Mouse (Mus musculus) liver, embryonic 15.5 days (tissue): ENCODE measurements around the gene Nt5c2. TPM values are rescaled to one million over a fixed set of nuclear protein-coding genes. Genes with fewer than 3 reads are reported as not detected.

Experiments used
- ATAC-seq: fragments of 200-750 bp; cut with Nextera tagmentation; 2 replicates; pipeline ENCODE4 v1.8.0; 2017; ENCODE audit warnings: moderate number of reproducible peaks, mild to moderate bottlenecking, moderate library complexity; ENCODE audit not compliant: insufficient read depth
- H3K27ac ChIP-seq: fragments of 300-500 bp; sonication (generic); replicated peaks from 2 replicates; pipeline ENCODE4 v1.5.1; 2015; ENCODE audit warnings: mild to moderate bottlenecking, inconsistent platforms
- H3K27me3 ChIP-seq: fragments of 300-500 bp; sonication (generic); 2 replicates; pipeline ENCODE4 v1.6.1; 2015; ENCODE audit warnings: mild to moderate bottlenecking, inconsistent platforms
- H3K36me3 ChIP-seq: fragments of 300-500 bp; sonication (generic); replicated peaks from 2 replicates; pipeline ENCODE4 v1.6.1; 2015; ENCODE audit warnings: moderate library complexity, mild to moderate bottlenecking, inconsistent platforms
- H3K4me1 ChIP-seq: fragments of 300-500 bp; sonication (generic); replicated peaks from 2 replicates; pipeline ENCODE4 v1.6.1; 2015; ENCODE audit warnings: inconsistent platforms
- H3K4me2 ChIP-seq: fragments of 300-500 bp; sonication (generic); 2 replicates; pipeline ENCODE4 v1.6.1; 2015; ENCODE audit warnings: moderate library complexity, mild to moderate bottlenecking, inconsistent platforms
- H3K4me3 ChIP-seq: fragments of 300-500 bp; sonication (generic); replicated peaks from 2 replicates; pipeline ENCODE4 v1.5.1; 2015; ENCODE audit warnings: mild to moderate bottlenecking, inconsistent platforms
- H3K9ac ChIP-seq: fragments of 300-500 bp; sonication (generic); 2 replicates; pipeline ENCODE4 v1.6.1; 2015; ENCODE audit warnings: moderate library complexity, mild to moderate bottlenecking, inconsistent platforms
- H3K9me3 ChIP-seq: fragments of 300-500 bp; sonication (generic); replicated peaks from 2 replicates; pipeline ENCODE4 v1.6.1; 2016; ENCODE audit warnings: inconsistent platforms
- WGBS: fragments of 180-500 bp; shearing (Covaris S2); methylation state at CpG from one replicate; pipeline ENCODE4 v1.1.7; 2015; ENCODE audit warnings: mixed read lengths; ENCODE audit not compliant: insufficient replicate concordance; 5-methylcytosine and 5-hydroxymethylcytosine counted together
- polyA plus RNA-seq: library from polyadenylated mRNA; unstranded; fragments of >200 nt; fragmentation: Nextera tagmentation; extraction: Ambion mirVana; gene quantifications from 2 replicates; pipeline ENCODE4 v1.2.1, GENCODE M21; 2015

The Nt5c2 gene
- polyA plus RNA-seq, 1 experiment from 2014 or later: 42.7 TPM

- H3K4me1 ChIP-seq: peaks cover 47% of the 10 kb centered on the region
- ATAC-seq: no peak
- no peak overlapping the region for H3K27ac ChIP-seq
These were observed 51.5 kb downstream of the Nt5c2 start for GRCm38 (mm10) chr19:46963440-46963839.

GRCm38 (mm10) chr19:46962841-46963240, 52.1 kb downstream of the Nt5c2 start:
- Histone ChIP-seq H3K36me3 (no peaks in the 10 kb centered on the region), H3K4me2 (peak overlapping the region; percentile 83), H3K27ac (0 out of 2 replicates have a peak overlapping the region, but pooled peaks have one; percentile 94), H3K9ac (peak overlapping the region; percentile 97), H3K4me1 (peaks cover 51% of the 10 kb centered on the region), H3K4me3 (peak overlapping the region; percentile 91), H3K27me3 (no peaks in the 10 kb centered on the region), H3K9me3 (no peaks in the 10 kb centered on the region)
- ATAC-seq: no peak
- 27% methylated on average over 7 of the region's 7 CpGs for WGBS

More at GRCm38 (mm10) chr19:46963440-46963839, 51.5 kb downstream of the Nt5c2 start:
- Histone ChIP-seq H3K27me3 (no peaks in the 10 kb centered on the region), H3K36me3 (no peaks in the 10 kb centered on the region), H3K9me3 (no peaks in the 10 kb centered on the region), H3K4me2 (no peak overlapping the region), H3K9ac (no peak overlapping the region), H3K4me3 (no peak overlapping the region)

- Histone ChIP-seq H3K27me3 (no peaks in the 10 kb centered on the region), H3K9ac (peak overlapping the region; percentile 97), H3K4me3 (peak overlapping the region; percentile 91), H3K4me2 (peak overlapping the region; percentile 83), H3K27ac (peak overlapping the region; percentile 94), H3K36me3 (no peaks in the 10 kb centered on the region), H3K4me1 (peaks cover 56% of the 10 kb centered on the region), H3K9me3 (no peaks in the 10 kb centered on the region)
- peak; percentile 92 for ATAC-seq
- under 1% methylated on average over 34 of the region's 54 CpGs for WGBS
These were observed 52.7 kb downstream of the Nt5c2 start for GRCm38 (mm10) chr19:46962171-46962772.

GRCm38 (mm10) chr19:46961652-46962051, 53.3 kb downstream of the Nt5c2 start:
- H3K27me3 ChIP-seq: no peaks in the 10 kb centered on the region
- peaks cover 62% of the 10 kb centered on the region for H3K4me1 ChIP-seq
- peak; percentile 77 for ATAC-seq
- peak overlapping the region; percentile 94 for H3K27ac ChIP-seq
- WGBS: 1% methylated on average over 36 of the region's 36 CpGs
- H3K4me2 ChIP-seq: peak overlapping the region; percentile 83
- peak overlapping the region; percentile 91 for H3K4me3 ChIP-seq
- peak overlapping the region; percentile 97 for H3K9ac ChIP-seq
- H3K9me3 ChIP-seq: no peaks in the 10 kb centered on the region
- no peaks in the 10 kb centered on the region for H3K36me3 ChIP-seq

- no peaks in the 10 kb centered on the region for H3K27me3 ChIP-seq
- H3K9ac ChIP-seq: peak overlapping the region; percentile 97
- H3K4me1 ChIP-seq: peaks cover 67% of the 10 kb centered on the region
- peak overlapping the region; percentile 83 for H3K4me2 ChIP-seq
- H3K27ac ChIP-seq: peak overlapping the region; percentile 94
- 6% methylated on average over 22 of the region's 22 CpGs for WGBS
- 0 out of 2 replicates have a peak, but pooled peaks have one; percentile 6 for ATAC-seq
- H3K9me3 ChIP-seq: no peaks in the 10 kb centered on the region
- H3K4me3 ChIP-seq: peak overlapping the region; percentile 91
- H3K36me3 ChIP-seq: no peaks in the 10 kb centered on the region
These were observed 53.8 kb downstream of the Nt5c2 start for GRCm38 (mm10) chr19:46961047-46961651.

- Histone ChIP-seq H3K36me3 (no peaks in the 10 kb centered on the region), H3K9ac (peak overlapping the region; percentile 97), H3K9me3 (no peaks in the 10 kb centered on the region), H3K27ac (peak overlapping the region; percentile 94), H3K27me3 (no peaks in the 10 kb centered on the region), H3K4me1 (peaks cover 70% of the 10 kb centered on the region), H3K4me3 (peak overlapping the region; percentile 91), H3K4me2 (peak overlapping the region; percentile 83)
- 34% methylated on average over 13 of the region's 13 CpGs for WGBS
- no peak for ATAC-seq
These were observed 54.6 kb downstream of the Nt5c2 start for GRCm38 (mm10) chr19:46960101-46961046.

- H3K4me3 ChIP-seq: peak overlapping the region; percentile 91; the same call in 1 of the 2 replicates
These were observed 55.4 kb downstream of the Nt5c2 start for GRCm38 (mm10) chr19:46959536-46959935.

DNA sequence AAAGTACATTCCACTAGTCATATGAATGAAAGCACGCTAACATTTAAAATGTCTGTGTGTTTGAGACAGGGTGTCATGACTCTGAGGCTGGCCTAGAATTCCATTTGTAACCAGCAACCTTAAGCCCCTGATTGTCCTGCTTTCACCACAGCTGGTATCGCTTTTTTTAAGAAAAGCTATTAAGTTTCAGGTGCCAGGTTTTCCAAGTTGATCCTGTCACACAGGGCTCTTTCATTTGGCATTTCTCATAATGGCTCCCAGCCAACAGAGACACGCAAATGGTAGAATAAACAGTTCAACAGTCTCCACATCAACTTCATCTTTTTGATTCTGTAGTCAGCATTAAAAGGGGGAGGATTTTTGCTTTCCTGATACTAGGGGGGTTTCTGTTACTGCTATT, 56.4 kb downstream of the Nt5c2 start:
- H3K27me3 ChIP-seq: no peaks in the 10 kb centered on the region
- no peak overlapping the region for H3K4me3 ChIP-seq
- H3K9ac ChIP-seq: no peak overlapping the region
- no peaks in the 10 kb centered on the region for H3K9me3 ChIP-seq
- WGBS: 82% methylated on average over 3 of the region's 3 CpGs
- peak overlapping the region; percentile 69 for H3K27ac ChIP-seq
- no peaks in the 10 kb centered on the region for H3K36me3 ChIP-seq
- peaks cover 65% of the 10 kb centered on the region for H3K4me1 ChIP-seq
- no peak overlapping the region for H3K4me2 ChIP-seq
- ATAC-seq: no peak

More at GRCm38 (mm10) chr19:46959536-46959935, 55.4 kb downstream of the Nt5c2 start:
- Histone ChIP-seq H3K4me2 (peak overlapping the region; percentile 83), H3K4me1 (peaks cover 70% of the 10 kb centered on the region), H3K36me3 (no peaks in the 10 kb centered on the region), H3K27me3 (no peaks in the 10 kb centered on the region), H3K9ac (peak overlapping the region; percentile 97; the same call in 1 of the 2 replicates), H3K27ac (peak overlapping the region; percentile 94), H3K9me3 (no peaks in the 10 kb centered on the region)
- 78% methylated on average over 3 of the region's 3 CpGs for WGBS
- no peak for ATAC-seq

DNA sequence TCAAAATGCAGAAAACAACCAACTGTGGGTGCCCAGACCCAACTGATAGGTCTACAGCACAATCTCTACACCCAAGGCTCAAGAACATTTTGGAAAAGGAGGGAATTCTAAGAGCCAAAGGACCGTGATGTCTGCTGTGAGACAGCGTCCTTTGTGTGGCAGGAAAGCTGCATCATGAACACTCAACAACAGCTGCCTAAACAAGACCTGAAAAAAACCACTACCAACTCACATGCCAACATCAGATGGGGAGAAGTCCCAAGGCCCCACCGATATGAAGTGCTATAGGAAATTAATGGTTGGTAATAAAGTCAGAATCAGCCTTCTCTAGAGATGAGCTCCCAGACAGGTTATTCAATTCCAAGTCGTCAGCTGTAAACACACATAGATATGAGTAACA, 57.0 kb downstream of the Nt5c2 start:
- Histone ChIP-seq H3K4me1 (peaks cover 61% of the 10 kb centered on the region), H3K36me3 (0 out of 2 replicates have a peak, but pooled peaks cover 1% of the 10 kb centered on the region), H3K27ac (peak overlapping the region; percentile 69), H3K4me3 (no peak overlapping the region), H3K9me3 (no peaks in the 10 kb centered on the region), H3K9ac (no peak overlapping the region), H3K4me2 (no peak overlapping the region), H3K27me3 (no peaks in the 10 kb centered on the region)
- ATAC-seq: no peak
- WGBS: 68% methylated on average over 4 of the region's 4 CpGs

- peaks cover 56% of the 10 kb centered on the region for H3K4me1 ChIP-seq
- 26% methylated on average over 5 of the region's 5 CpGs for WGBS
- peak overlapping the region; percentile 25; the same call in 1 of the 2 replicates for H3K9ac ChIP-seq
- peak; percentile 60 for ATAC-seq
- H3K27me3 ChIP-seq: no peaks in the 10 kb centered on the region
- peak overlapping the region; percentile 69 for H3K27ac ChIP-seq
- 0 out of 2 replicates have a peak, but pooled peaks cover 7% of the 10 kb centered on the region for H3K36me3 ChIP-seq
- no peak overlapping the region for H3K4me3 ChIP-seq
- H3K9me3 ChIP-seq: no peaks in the 10 kb centered on the region
- H3K4me2 ChIP-seq: peak overlapping the region; percentile 48
These were observed 58.0 kb downstream of the Nt5c2 start for GRCm38 (mm10) chr19:46957001-46957400.
